Mouse (Mus musculus) lung, postnatal 0 days (tissue): ENCODE data around the gene Zan. TPM values are rescaled to one million over a fixed set of nuclear protein-coding genes. Genes with fewer than 3 reads are reported as not detected.

Source experiments
- ATAC-seq: fragments of 200-750 bp; cut with Nextera tagmentation; 2 replicates; pipeline ENCODE4 v1.8.0; 2017; ENCODE audit warnings: moderate library complexity
- DNase-seq: peaks from one replicate; pipeline ENCODE4 v3.0.0-alpha.2; 2016; ENCODE audit warnings: low spot score
- H3K27ac ChIP-seq: fragments of 300-500 bp; sonication (generic); 2 replicates; pipeline ENCODE4 v1.5.1; 2014; ENCODE audit warnings: antibody characterized with exemption, mild to moderate bottlenecking, low read length, mixed read lengths
- H3K27me3 ChIP-seq: fragments of 300-500 bp; sonication (generic); replicated peaks from 2 replicates; pipeline ENCODE4 v1.6.1; 2014; ENCODE audit warnings: low read length, mixed read lengths; ENCODE audit not compliant: insufficient read depth
- H3K36me3 ChIP-seq: fragments of 300-500 bp; sonication (generic); 2 replicates; pipeline ENCODE4 v1.6.1; 2014; ENCODE audit warnings: low read length, mixed read lengths; ENCODE audit not compliant: insufficient read depth
- H3K4me1 ChIP-seq: fragments of 300-500 bp; sonication (generic); 2 replicates; pipeline ENCODE4 v1.6.1; 2014; ENCODE audit warnings: antibody characterized with exemption, low read depth, low read length, mixed read lengths; ENCODE audit not compliant: insufficient read depth
- H3K4me2 ChIP-seq: fragments of 300-500 bp; sonication (generic); replicated peaks from 2 replicates; pipeline ENCODE4 v1.6.1; 2014; ENCODE audit warnings: low read depth, mild to moderate bottlenecking, low read length, moderate library complexity, mixed read lengths
- H3K4me3 ChIP-seq: fragments of 300-500 bp; sonication (generic); 2 replicates; pipeline ENCODE4 v1.5.1; 2014; ENCODE audit warnings: low read depth, low read length
- H3K9ac ChIP-seq: fragments of 300-500 bp; sonication (generic); replicated peaks from 2 replicates; pipeline ENCODE4 v1.6.1; 2014; ENCODE audit warnings: low read depth, mild to moderate bottlenecking
- H3K9me3 ChIP-seq: fragments of 300-500 bp; sonication (generic); 2 replicates; pipeline ENCODE4 v1.6.1; 2016; ENCODE audit warnings: low read length, mixed read lengths
- CTCF ChIP-seq: IDR thresholded peaks from 2 replicates; pipeline ENCODE4 v1.5.1; 2016; ENCODE audit warnings: antibody characterized with exemption, mild to moderate bottlenecking
- EP300 ChIP-seq: IDR thresholded peaks from 2 replicates; pipeline ENCODE4 v1.6.1; 2016; ENCODE audit warnings: antibody characterized with exemption, mild to moderate bottlenecking, control low read depth
- WGBS: fragments of 180-500 bp; shearing (Covaris S2); extraction: QIAGEN DNeasy Blood & Tissue Kit; methylation state at CpG from one replicate; pipeline ENCODE4 v1.1.7; 2014; 5-methylcytosine and 5-hydroxymethylcytosine counted together
- polyA plus RNA-seq: library from polyadenylated mRNA; unstranded; fragments of >200 nt; fragmentation: Nextera tagmentation; extraction: Ambion mirVana; gene quantifications from 2 replicates; pipeline ENCODE4 v1.2.1, GENCODE M21; 2015

Zan gene
- polyA plus RNA-seq, 1 experiment from 2014 or later = 0.11 TPM

DNA sequence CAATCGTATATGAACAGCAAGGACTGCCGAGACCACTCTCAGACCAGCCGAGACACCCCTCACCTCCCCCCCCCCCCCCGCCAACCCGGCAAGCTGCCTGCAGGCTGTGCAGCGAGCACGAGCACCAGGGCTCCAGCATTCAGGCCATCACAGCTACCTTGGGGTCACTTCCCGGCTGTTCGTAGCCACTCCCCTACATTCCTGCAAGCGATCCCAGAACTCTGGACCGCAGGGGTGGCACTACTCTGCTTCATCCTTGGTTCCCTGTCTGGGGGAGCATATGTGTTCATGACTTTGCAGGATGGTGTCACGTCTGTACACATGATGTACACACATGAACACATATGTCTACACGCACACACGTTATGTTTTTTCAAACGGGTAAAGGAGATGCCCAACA, 99.3 kb downstream of the Zan start:
- no peak for TF ChIP-seq CTCF
- TF ChIP-seq EP300 = no peak
- Histone ChIP-seq H3K27ac (no peak overlapping the region), H3K4me3 (no peak overlapping the region), H3K36me3 (peaks cover 8% of the 10 kb centered on the region; the same call in 1 of the 2 replicates), H3K4me1 (no peaks in the 10 kb centered on the region), H3K27me3 (no peaks in the 10 kb centered on the region), H3K4me2 (no peak overlapping the region), H3K9me3 (no peaks in the 10 kb centered on the region), H3K9ac (no peak overlapping the region)
- DNase-seq = no peak
- 24% methylated on average over 12 of the region's 15 CpGs for WGBS
- no peak for ATAC-seq

DNA sequence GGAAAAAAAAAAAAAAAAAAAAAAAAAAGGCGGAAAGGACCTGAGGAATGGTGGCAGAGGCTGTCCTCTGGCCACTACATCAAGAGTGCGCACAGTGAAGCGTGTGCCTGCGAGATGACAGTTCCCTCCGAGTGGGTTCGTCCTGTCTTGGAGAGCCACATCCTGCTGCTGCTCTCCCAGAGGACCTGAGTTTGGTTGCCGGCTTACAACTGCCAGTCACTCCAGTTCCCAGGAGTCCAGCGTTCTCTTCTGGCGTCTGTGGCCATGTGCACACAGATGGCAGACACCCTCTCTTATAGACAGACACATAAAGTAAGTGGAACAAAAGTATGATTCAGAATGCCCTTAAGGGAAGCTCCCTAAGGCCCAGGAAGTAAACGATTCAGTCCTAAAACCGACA, 99.7 kb downstream of the Zan start:
- Histone ChIP-seq H3K4me1 (no peaks in the 10 kb centered on the region), H3K9ac (no peak overlapping the region), H3K4me3 (no peak overlapping the region), H3K4me2 (no peak overlapping the region), H3K36me3 (peaks cover 13% of the 10 kb centered on the region), H3K27ac (no peak overlapping the region), H3K9me3 (no peaks in the 10 kb centered on the region), H3K27me3 (no peaks in the 10 kb centered on the region)
- TF ChIP-seq EP300 (no peak), CTCF (no peak)
- ATAC-seq (peak; percentile 29), DNase-seq (peak; percentile 49)
- 10% methylated on average over 11 of the region's 11 CpGs for whole genome bisulfite sequencing

DNA sequence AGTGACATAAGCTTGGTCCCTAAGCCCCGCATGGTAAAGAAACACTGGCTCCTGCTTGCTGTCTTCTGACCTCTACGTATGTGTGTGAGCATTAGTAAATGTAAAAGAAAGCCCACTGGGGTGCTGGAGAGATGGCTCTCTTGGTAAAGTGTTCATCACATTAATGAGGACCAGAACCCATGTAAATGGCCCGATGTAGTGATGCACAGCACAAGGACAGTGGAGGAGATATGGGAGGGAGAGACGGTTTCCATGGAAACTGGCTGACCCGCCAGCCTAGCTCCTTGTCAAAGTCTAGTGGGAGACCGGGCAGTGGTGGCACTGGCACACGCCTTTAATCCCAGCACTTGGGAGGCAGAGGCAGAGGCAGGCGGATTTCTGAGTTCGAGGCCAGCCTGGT, 100.1 kb downstream of the Zan start:
- H3K27ac ChIP-seq = no peak overlapping the region
- H3K36me3 ChIP-seq = peaks cover 17% of the 10 kb centered on the region
- 37% methylated on average over 9 of the region's 9 CpGs for WGBS
- H3K4me2 ChIP-seq = no peak overlapping the region
- DNase-seq (no peak), ATAC-seq (peak; percentile 9; the same call in 1 of the 2 replicates)
- no peak overlapping the region for H3K4me3 ChIP-seq
- H3K9me3 ChIP-seq = no peaks in the 10 kb centered on the region
- H3K27me3 ChIP-seq = no peaks in the 10 kb centered on the region
- TF ChIP-seq CTCF (no peak), EP300 (no peak)
- H3K4me1 ChIP-seq = no peaks in the 10 kb centered on the region
- H3K9ac ChIP-seq = no peak overlapping the region

- TF ChIP-seq CTCF = peak; percentile 71
- no peak for TF ChIP-seq EP300
- DNase-seq (peak; percentile 84), ATAC-seq (peak; percentile 55)
- H3K4me3 ChIP-seq = no peak overlapping the region
- H3K27me3 ChIP-seq = no peaks in the 10 kb centered on the region
- H3K4me2 ChIP-seq = no peak overlapping the region
- no peaks in the 10 kb centered on the region for H3K4me1 ChIP-seq
- H3K9me3 ChIP-seq = no peaks in the 10 kb centered on the region
- peaks cover 21% of the 10 kb centered on the region for H3K36me3 ChIP-seq
- no peak overlapping the region for H3K9ac ChIP-seq
- 32% methylated on average over 7 of the region's 7 CpGs for WGBS
- peak overlapping the region; percentile 23; the same call in 1 of the 2 replicates for H3K27ac ChIP-seq
These were observed 100.7 kb downstream of the Zan start for GRCm38 (mm10) chr5:137376198-137376597.

- no peaks in the 10 kb centered on the region for H3K27me3 ChIP-seq
- no peak overlapping the region for H3K9ac ChIP-seq
- H3K4me1 ChIP-seq = no peaks in the 10 kb centered on the region
- ATAC-seq (peak; percentile 43), DNase-seq (peak; percentile 64)
- H3K4me2 ChIP-seq = no peak overlapping the region
- TF ChIP-seq CTCF = no peak
- TF ChIP-seq EP300 = no peak
- no peak overlapping the region for H3K4me3 ChIP-seq
- H3K36me3 ChIP-seq = peaks cover 25% of the 10 kb centered on the region
- peak overlapping the region; percentile 23 for H3K27ac ChIP-seq
- 22% methylated on average over 2 of the region's 2 CpGs for WGBS
- H3K9me3 ChIP-seq = no peaks in the 10 kb centered on the region
These were observed 101.2 kb downstream of the Zan start for GRCm38 (mm10) chr5:137375627-137376026.

- ATAC-seq = no peak
- Histone ChIP-seq H3K27ac (no peak overlapping the region), H3K4me3 (no peak overlapping the region), H3K9me3 (no peaks in the 10 kb centered on the region), H3K4me1 (no peaks in the 10 kb centered on the region), H3K4me2 (no peak overlapping the region), H3K9ac (no peak overlapping the region), H3K27me3 (no peaks in the 10 kb centered on the region), H3K36me3 (peaks cover 28% of the 10 kb centered on the region)
- DNase-seq = no peak
- TF ChIP-seq CTCF (no peak), EP300 (no peak)
- 49% methylated on average over 4 of the region's 4 CpGs for WGBS
These were observed 102.3 kb downstream of the Zan start for GRCm38 (mm10) chr5:137374521-137375080.

DNA sequence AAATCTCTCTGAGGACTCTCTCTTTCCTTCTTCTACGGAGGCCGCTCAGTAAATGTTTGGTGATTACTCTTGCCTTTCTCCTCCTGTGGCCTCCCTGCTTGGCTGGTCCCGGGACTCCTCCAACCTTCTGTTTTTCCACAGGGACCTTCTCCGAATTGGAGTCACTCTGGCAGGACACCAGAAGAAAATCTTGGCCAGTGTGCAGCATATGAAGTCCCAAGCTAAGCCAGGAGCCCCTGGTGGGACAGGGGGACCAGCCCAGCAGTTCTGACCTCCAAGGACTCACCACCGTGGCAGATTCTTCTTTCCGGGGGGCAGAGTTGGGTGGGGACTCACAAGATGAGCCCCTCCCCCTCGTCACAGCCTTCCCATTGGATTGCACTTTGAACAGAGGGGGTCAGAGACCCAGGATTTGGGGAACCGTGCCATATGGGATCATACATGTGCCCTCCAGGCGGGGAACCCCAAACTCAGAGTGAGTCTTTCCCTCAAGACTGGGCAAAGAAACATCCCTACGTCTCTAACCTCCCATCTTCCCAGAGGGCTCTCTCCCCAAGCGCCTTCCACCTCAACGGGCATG, 103.4 kb downstream of the Zan start:
- Histone ChIP-seq H3K36me3 (peaks cover 39% of the 10 kb centered on the region), H3K9ac (no peak overlapping the region), H3K4me3 (no peak overlapping the region), H3K4me1 (no peaks in the 10 kb centered on the region), H3K27ac (no peak overlapping the region), H3K4me2 (no peak overlapping the region), H3K27me3 (no peaks in the 10 kb centered on the region), H3K9me3 (no peaks in the 10 kb centered on the region)
- TF ChIP-seq CTCF (no peak), EP300 (no peak)
- ATAC-seq (no peak), DNase-seq (no peak)
- 65% methylated on average over 12 of the region's 12 CpGs for WGBS
